ENCODE assay signal across 25 mouse cellular contexts in the genomic region with DNA sequence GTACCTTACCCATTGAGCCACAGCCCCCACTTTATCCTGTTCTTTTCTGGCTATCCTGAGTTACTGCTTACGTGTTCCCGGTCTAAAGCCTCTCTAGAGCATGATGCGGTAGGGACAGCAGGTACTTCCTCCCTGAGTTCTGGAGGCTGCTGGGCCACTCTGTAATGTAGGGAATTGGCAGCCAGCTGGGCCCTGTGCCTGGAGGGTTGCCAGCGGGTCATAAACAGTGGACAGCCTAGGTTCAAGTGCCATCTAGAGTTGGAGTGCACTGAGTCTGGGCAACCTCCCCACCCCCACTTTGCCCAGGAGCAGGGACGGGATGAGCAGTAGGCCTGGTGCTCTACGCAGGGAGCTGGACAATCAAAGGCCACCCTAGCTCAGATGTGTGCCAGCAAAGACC.
A peak's percentile ranks its signal among the peaks of the same experiment; 100 is the strongest.
DNase-seq lines count a peak whose midpoint lies in the region; ATAC-seq and TF ChIP-seq lines count a peak whose summit lies in the region.
"Had no signal": no experiment of that assay in that cellular context is flagged by ENCODE, and none has a peak within 500 bp of the region (broad histone marks: within the 10 kb centered on the region; RNA-seq: fewer than 3 reads in every experiment).

No protein-coding gene starts in this region.

- ATAC-seq in liver, embryonic 15.5 days (ENCODE audit: insufficient read depth) = no peak
- ATAC-seq in lung, postnatal 0 days = peak; percentile 41
- 0 out of 2 replicates have a peak, but pooled peaks have one; percentile 16 for ATAC-seq in neutrophil, adult 5-6 weeks (ENCODE audit: extremely low read depth, insufficient number of reproducible peaks, low FRiP score, poor library complexity, severe bottlenecking)
- ATAC-seq: forebrain, embryonic 15.5 days; inflammation-experienced regulatory T-cells, adult 6 months; Patski had no signal

- 82% methylated on average over 6 of the region's 6 CpGs for WGBS in liver, embryonic 15.5 days (ENCODE audit: insufficient replicate concordance)
- WGBS in lung, postnatal 0 days = 38% methylated on average over 6 of the region's 6 CpGs

- no peak overlapping the region for H3K9ac ChIP-seq in liver, embryonic 15.5 days
- H3K9ac ChIP-seq in lung, postnatal 0 days (replicated peaks; ENCODE audit: low read depth) = no peak overlapping the region
- H3K9ac ChIP-seq: forebrain, embryonic 15.5 days; heart, embryonic 13.5 days; hindbrain, embryonic 13.5 days; limb, embryonic 15.5 days; neural tube, embryonic 15.5 days; stomach, embryonic 15.5 days had no signal

- DNase-seq in kidney, postnatal 10 days = peak; percentile 38
- no peak for DNase-seq in kidney, postnatal 14 days
- DNase-seq in lung, postnatal 0 days (ENCODE audit: low spot score) = peak; percentile 57
- DNase-seq in thymus, postnatal 4 days = no peak
- no peak for DNase-seq in frontal cortex, postnatal 36 days (ENCODE audit: low spot score in 2 of 2)
- DNase-seq: adrenal gland, postnatal 10 days; cerebellum, adult 2 months; gastrocnemius, postnatal 25 days; heart, adult 18-20 months; kidney, adult 18-20 months; left cerebral cortex, postnatal 4 days; thymus, postnatal 36 days had no signal

- H3K4me2 ChIP-seq in liver, embryonic 15.5 days = no peak overlapping the region
- H3K4me2 ChIP-seq in lung, postnatal 0 days (replicated peaks; ENCODE audit: low read depth, low read length) = no peak overlapping the region
- H3K4me2 ChIP-seq: forebrain, embryonic 15.5 days; heart, embryonic 13.5 days; hindbrain, embryonic 13.5 days; limb, embryonic 15.5 days; neural tube, embryonic 15.5 days; stomach, embryonic 15.5 days had no signal

- H3K27me3 ChIP-seq in liver, embryonic 15.5 days = no peaks in the 10 kb centered on the region
- H3K27me3 ChIP-seq in lung, postnatal 0 days (replicated peaks; ENCODE audit: insufficient read depth, low read length) = no peaks in the 10 kb centered on the region
- H3K27me3 ChIP-seq: forebrain, embryonic 15.5 days; heart, embryonic 13.5 days; hindbrain, embryonic 13.5 days; limb, embryonic 15.5 days; neural tube, embryonic 15.5 days; stomach, embryonic 15.5 days had no signal

- H3K27ac ChIP-seq in liver, embryonic 15.5 days (replicated peaks) = peak overlapping the region; percentile 58
- no peak overlapping the region for H3K27ac ChIP-seq in lung, postnatal 0 days (ENCODE audit: low read length)
- H3K27ac ChIP-seq: embryonic facial prominence, embryonic 10.5 days; forebrain, embryonic 15.5 days; heart, embryonic 13.5 days; hindbrain, embryonic 13.5 days; left cerebral cortex, adult 2 months; limb, embryonic 15.5 days; midbrain, embryonic 10.5 days; neural tube, embryonic 15.5 days; stomach, embryonic 15.5 days had no signal

- TF ChIP-seq EP300 in lung, postnatal 0 days (IDR thresholded peaks at IDR 0.05) = no peak

- no peaks in the 10 kb centered on the region for H3K9me3 ChIP-seq in liver, embryonic 15.5 days (replicated peaks)
- no peaks in the 10 kb centered on the region for H3K9me3 ChIP-seq in lung, postnatal 0 days (ENCODE audit: low read length)
- H3K9me3 ChIP-seq: embryonic facial prominence, embryonic 10.5 days; forebrain, embryonic 15.5 days; heart, embryonic 13.5 days; hindbrain, embryonic 13.5 days; limb, embryonic 15.5 days; midbrain, embryonic 10.5 days; neural tube, embryonic 15.5 days; stomach, embryonic 15.5 days had no signal

- no peaks in the 10 kb centered on the region for H3K36me3 ChIP-seq in liver, embryonic 15.5 days (replicated peaks)
- H3K36me3 ChIP-seq in lung, postnatal 0 days (ENCODE audit: insufficient read depth, low read length) = no peaks in the 10 kb centered on the region
- H3K36me3 ChIP-seq: embryonic facial prominence, embryonic 10.5 days; forebrain, embryonic 15.5 days; heart, embryonic 13.5 days; hindbrain, embryonic 13.5 days; limb, embryonic 15.5 days; midbrain, embryonic 10.5 days; neural tube, embryonic 15.5 days; stomach, embryonic 15.5 days had no signal

- no peak for TF ChIP-seq CTCF in lung, postnatal 0 days (IDR thresholded peaks at IDR 0.05)

- H3K4me3 ChIP-seq in liver, embryonic 15.5 days (replicated peaks) = no peak overlapping the region
- no peak overlapping the region for H3K4me3 ChIP-seq in lung, postnatal 0 days (ENCODE audit: low read depth, low read length)
- H3K4me3 ChIP-seq: embryonic facial prominence, embryonic 10.5 days; forebrain, embryonic 15.5 days; heart, embryonic 13.5 days; hindbrain, embryonic 13.5 days; left cerebral cortex, adult 2 months; limb, embryonic 15.5 days; midbrain, embryonic 10.5 days; neural tube, embryonic 15.5 days; stomach, embryonic 15.5 days had no signal

- H3K4me1 ChIP-seq in liver, embryonic 15.5 days (replicated peaks) = peaks cover 54% of the 10 kb centered on the region
- H3K4me1 ChIP-seq in lung, postnatal 0 days (ENCODE audit: insufficient read depth, low read depth, low read length) = no peaks in the 10 kb centered on the region; the same call in 1 of the 2 replicates

Comparison
In these comparisons a context has a peak if more than half of its experiments do, and no peak if none do; other contexts are left out.
1. DNase-seq: peak in kidney, postnatal 10 days (single experiment) and lung, postnatal 0 days (single experiment); none in kidney, postnatal 14 days (single experiment), thymus, postnatal 4 days (single experiment) and frontal cortex, postnatal 36 days (0 of 2).